Mouse (Mus musculus) layer of hippocampus, adult 18-20 months (tissue): ENCODE results near the gene Golga1. TPM values are rescaled to one million over a fixed set of nuclear protein-coding genes. Genes with fewer than 3 reads are reported as not detected.

ENCODE experiments used
- DNase-seq, 2 experiments: peaks; one replicate each; pipeline ENCODE4 v3.0.0; 2022; ENCODE audit warnings: low spot score in 2 of 2
- total RNA-seq, 2 experiments: library from RNA; stranded (reverse); gene quantifications; 2 replicates each; pipeline ENCODE4 v1.2.3; 2021

The Golga1 gene
- total RNA-seq, 2 experiments from 2014 or later = 31.4 to 34.5 TPM

DNA sequence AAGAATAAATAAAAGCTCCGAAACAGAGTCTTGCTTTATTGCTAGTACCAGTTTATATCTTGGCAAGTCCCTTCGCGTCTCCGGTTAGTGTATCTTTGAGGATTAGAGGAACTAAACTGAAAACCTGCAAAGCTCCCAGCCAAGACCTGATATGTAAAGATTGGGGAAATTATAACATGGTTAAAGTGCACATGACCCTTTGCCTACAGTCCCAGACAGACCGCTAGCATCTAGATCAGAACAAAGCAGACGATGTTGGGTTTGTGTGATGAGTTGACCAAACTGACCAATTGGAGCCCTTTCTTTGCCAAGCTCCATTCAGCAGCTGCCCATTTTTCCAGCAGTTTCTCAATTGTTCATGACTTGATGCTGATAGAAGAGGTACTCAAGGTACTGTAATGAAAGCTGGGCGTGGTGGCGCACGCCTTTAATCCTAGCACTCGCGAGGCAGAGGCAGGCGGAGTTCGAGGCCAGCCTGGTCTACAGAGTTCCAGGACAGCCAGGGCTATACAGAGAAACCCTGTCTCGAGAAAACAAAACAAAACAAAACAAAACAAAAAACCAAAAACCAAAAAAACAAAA is 59.1 kb downstream of the Golga1 start:
- DNase-seq = no peak

DNA sequence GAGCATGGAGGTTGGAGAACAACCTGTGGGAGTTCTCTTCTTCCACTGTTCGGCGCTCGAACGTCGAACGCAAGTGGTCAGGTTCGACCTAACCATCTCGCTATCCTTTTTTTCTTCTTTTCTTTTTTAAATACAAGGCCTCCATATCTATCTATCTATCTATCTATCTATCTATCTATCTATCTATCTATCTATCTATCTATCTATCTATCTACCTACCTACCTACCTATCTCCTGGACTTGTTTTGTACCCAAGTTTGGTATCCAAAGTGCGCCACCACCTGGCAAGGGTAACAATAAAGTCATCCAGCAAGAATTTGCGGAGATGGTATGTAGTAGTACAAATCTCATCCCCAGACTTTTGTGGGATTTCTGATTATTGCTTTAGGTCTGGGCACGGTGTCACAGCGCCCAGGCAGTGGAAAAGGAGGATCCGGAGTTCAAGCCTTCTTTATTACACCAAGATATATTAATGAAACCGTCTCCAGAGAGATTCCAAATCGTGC is 59.7 kb downstream of the Golga1 start, which contains the start of gene Rpl35:
Gene Rpl35, minus strand, starts transcription at position 51 of the 506 bp plus-strand sequence.
- DNase-seq = no peak

DNA sequence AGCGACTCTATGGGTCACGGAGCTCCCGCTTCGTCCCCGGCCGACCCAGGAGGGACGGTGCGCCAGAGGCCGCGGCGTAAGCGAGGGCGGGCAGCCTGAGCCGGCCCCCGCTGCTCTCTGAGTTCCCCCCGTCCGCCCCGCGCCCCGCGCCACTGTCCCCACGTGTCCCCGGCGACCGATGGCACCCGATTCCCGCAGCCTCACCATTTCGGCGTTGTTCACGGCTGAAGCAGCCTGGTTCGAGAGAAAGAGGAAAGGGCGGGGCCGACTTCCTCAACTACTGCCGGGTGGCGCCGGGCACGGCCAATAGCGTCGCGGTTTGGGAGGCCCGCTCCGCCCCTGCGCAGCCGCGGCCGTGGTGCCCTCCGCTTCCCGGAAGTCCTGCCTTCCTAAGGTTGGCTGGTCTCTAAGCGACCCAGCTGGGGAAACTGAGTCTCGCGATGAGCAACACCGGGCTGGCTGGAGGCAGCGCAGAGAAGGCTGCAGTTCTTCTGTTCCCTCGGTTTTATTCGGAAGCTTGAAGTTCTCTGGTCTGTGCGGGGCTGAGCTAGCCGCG is 60.4 kb downstream of the Golga1 start, which contains the start of gene Arpc5l:
Gene Arpc5l, plus strand, starts transcription at position 469 of the 556 bp plus-strand sequence.
- peak; percentile 90 to 94 for DNase-seq

DNA sequence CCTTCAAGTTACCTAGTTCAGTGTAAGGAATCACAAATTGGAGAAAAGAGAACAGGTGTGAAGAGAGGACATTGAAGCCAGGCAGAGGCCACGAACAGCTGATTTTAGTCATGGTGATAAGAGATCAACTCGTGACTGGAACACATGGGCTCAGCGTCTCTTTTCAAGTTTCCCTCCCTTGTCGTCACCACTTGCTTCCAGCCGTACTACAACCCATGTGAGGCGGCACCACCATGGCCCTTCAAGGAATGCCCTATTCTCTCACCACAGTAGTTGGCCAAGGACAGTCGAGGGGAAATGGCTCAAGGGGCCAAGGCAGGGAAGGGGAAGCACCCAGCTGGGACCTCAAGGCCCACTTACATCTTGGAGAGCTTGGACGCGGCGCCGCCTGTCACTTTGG is 61.0 kb downstream of the Golga1 start:
- DNase-seq = no peak

DNA sequence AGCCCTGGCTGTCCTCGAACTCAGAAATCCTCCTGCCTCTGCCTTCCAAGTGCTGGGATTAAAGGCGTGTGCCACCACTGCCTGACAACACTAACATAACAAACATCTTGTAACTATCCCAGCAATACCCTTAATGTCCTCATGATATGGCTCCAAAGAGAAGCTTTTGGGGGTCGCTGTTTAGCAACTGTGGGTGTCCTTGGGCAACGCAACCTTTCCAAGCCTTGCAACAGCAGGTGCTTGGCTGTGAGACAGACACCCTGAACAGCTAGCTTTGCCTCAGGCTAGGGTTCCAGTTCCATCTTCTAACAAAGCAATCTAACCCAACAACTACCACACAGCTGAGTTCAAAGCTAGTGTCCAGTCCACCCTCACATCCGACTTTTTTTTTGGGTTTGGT is 61.8 kb downstream of the Golga1 start:
- DNase-seq = no peak

DNA sequence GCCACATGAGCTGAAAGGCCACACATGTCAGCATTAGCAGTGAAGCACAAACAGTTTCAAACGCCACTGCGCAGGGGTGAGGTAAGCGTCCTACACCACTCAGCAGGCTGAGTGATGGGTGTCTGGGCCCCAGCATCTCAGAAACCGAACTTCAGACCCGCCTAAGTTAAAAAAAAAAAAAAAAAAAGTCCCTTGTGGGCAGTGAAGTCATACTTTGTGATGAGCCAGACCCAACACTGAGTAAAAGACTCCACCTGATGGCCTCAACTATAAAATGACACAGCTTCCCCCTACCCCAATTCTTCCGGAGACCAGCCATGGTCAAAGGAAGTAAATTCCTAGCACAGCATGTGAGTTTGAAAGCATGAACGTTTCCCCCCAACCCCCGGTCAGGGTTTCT is 62.2 kb downstream of the Golga1 start:
- DNase-seq = no peak

DNA sequence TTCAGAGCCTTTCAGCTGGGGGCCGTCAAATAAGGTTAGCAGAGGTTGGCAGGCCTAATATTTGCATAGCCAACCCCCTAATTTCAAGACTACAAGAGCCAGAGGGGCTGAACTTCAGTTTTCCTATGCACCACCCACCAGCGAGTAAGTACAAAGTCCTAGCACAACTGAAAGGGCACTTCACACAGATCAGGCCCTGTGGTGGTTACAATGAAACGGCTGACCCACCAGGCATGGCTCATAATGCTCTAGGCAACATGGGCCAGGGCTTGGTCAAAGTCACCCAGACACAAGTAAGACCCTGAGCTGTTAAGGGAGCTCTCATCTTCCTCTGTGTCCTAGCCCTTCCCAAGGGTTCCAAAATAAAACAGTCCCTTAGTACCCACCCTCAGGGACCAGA is 63.5 kb downstream of the Golga1 start:
- DNase-seq = no peak

DNA sequence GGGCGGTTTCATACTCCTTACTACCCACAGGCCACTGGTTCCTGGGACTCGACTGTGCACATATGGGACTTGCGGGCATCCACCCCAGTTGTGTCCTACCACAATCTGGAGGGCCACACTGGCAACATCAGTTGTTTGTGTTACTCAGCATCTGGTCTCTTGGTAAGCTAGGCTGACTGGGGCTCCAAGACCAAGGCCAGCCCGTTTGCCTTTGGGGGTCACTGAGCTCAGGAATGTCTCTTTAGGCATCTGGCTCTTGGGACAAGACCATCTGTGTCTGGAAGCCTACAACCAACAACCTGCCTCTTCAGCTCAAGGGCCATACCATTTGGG is 64.8 kb downstream of the Golga1 start:
- no peak for DNase-seq

DNA sequence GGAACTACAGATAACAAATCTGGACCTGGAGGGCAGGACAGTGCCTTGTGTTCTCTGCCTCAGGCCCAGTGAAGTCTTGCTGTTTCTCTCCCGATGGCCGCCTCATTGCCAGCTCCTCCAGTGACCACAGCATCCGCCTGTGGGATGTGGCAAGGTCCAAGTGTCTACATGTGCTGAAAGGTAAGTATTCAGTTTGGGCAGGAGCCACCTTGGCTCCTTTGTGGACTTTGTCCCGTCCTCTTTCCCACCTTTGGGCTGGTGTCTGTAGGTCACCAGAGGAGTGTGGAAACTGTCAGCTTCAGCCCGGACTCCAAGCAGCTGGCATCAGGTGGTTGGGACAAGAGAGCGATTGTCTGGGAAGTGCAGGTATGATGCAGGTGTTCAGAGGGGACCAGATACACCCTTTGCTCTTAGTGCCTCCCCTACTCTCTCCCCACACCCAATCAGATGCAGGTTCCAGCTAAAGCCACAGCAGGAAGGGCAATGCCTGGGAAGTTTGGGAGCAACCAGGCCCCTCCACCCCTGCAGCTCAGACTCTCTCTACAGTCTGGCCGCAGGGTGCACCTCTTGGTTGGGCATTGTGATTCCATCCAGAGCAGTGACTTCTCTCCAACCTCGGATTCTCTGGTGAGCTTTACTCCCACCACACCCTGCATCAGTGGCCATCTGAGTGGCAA is 65.3 kb downstream of the Golga1 start:
- no peak for DNase-seq

DNA sequence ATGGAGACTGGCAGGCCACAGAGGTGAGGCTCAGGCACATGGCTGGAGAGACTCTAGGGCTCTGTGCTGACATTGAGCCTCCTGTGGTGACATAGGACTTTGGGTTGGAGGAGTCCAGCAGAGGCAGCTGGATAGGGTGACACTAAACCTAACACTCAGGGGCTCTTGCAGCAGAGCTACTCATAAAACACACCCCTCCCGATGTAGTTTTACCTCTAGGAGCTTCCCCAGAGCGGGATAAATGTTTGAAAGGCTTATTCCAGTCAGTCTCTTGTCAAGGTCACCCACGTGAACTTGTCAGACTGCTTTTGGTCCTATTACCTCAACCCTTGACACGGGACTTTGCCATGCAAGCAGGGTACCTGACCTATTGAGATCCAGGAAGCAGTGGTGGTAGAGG is 66.0 kb downstream of the Golga1 start:
- DNase-seq = no peak

DNA sequence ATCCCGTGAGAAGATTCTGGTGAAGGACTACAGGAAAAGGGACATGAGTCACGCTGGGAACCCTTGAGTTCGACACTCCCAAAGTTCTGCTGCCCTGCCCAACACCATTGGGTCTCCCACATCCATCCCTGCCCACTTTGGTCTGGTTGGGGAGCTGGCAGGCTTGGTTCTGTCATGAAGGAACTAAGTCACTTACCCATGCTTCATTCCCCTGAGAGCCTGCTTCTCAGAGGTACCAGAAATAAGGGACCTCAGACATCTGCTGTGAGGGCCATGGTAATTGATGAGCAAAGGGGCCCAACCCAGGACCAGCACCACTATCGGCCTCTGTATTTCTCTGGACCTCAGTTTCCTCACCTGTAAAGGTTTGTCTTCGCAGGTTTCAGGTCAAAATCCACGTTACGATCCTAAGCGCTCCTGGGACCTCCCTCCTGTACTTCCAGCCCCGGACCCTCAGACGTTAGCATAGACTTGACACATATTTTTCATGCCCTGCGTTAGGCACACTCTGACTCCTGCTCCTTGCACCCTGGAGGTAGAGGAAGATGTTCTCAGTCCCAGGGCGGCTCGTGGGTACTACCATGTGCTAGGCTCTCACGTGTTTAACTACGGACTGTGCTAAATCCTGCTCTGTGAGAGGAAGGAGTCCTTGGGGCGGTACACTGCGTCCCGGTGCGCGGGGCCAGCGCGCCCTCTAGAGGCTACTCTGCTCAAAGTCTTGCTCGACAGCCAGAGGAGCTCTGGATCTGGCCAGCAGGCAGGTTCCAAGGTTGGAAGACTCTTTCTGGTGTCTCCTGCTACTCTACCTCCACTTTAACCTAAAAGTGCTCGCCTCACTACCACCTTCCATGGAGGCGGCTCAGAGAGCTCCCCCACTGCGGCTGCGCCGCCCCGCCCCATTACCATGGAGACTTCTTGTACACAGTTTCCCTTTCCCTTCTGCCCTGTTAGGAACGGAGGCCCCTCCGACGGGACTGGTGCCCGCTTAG is 67.7 kb downstream of the Golga1 start, which contains the start of gene Wdr38:
Gene Wdr38, plus strand, starts transcription at position 91 of the 989 bp plus-strand sequence.
- peak; percentile 82 to 93 for DNase-seq

DNA sequence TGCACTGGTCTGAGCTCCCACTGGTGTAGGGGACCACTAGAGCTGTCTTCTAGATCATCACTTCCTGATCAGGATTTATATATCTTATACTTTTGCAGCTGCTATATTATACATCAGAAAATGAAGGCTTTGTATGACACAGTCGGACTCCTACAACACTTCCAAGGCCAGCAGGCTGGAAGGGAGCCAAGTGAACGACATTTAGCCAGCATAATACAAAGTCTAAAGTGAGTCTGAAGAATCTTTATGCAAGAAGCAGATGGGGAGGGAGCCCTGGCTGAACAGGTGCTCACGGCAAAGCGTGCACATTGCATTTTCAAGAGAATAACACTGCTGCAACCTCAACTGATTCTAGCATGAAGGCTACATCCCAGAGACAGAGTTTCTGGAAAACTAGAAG is 72.9 kb downstream of the Golga1 start:
- DNase-seq = no peak

DNA sequence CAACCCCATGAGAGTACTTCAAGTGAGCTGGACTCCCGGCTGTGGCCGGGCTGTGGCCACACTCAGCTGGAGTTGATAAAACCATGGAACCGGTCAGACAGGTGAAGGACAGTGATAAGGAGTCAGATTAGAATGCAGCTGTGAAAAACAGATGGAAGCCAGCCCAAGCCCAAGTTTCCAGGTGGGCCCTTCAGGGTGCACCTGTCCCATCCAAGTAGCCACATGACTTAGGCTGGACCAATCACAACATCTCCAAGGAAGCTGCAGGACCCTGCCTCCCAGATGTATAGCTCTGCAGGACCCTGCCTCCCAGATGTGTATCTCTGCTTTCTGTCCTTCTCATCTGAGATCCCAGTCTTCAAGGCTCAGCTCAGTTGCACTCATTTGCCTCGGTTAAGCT is 73.3 kb downstream of the Golga1 start:
- no peak for DNase-seq

DNA sequence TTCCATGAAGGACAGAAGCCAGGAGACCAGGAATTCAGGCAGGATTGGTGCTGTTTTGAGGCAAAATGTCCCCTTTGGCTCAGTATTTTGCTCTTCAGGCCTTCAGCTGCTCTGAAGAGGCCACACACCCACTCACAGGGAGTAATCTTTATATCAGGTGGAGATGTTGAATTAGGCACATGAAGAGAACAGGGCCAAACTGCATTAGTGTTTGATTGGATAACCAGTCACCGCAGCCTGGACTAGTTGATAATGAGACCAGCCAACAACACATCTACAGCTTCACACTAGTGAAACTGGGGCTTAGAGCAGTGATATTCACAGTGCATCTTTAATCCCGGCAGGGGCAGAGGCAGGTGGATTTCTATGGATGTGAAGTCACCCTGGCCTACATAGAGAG is 76.4 kb downstream of the Golga1 start:
- DNase-seq = no peak

DNA sequence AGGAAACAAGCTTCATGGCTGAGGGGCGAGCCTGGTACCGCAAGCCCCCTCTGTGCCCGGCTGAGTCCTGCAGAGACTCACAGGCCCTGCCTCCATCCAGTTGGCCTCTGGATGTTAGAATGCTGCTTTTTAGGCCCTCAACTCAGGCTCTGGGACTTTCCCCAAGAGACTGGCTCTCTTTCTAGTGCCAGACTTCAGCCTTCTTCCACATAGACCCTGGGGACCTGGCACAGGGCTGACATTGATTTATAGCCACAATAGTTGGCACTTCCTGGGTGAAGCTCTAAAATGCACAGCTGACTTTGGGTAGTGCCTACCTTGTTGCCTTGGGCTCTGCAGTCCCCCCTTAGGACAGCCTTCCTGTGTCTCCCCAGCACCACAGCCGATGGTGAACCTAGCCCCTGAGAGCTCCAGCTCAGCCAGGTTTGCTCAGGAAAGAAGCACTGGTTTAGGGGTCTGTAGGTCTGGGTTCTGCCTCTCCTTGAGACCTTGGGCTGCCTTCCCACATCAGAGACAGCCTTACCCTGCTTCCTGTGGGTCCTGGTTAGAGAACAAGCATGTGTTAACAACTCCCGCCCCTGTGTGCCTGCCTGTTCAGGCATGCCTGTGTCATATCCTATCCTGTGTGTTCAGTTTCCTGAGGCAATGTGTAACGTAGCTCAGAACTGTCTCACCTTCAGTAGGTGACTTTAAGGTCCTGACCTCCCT is 77.4 kb downstream of the Golga1 start:
- no peak for DNase-seq

DNA sequence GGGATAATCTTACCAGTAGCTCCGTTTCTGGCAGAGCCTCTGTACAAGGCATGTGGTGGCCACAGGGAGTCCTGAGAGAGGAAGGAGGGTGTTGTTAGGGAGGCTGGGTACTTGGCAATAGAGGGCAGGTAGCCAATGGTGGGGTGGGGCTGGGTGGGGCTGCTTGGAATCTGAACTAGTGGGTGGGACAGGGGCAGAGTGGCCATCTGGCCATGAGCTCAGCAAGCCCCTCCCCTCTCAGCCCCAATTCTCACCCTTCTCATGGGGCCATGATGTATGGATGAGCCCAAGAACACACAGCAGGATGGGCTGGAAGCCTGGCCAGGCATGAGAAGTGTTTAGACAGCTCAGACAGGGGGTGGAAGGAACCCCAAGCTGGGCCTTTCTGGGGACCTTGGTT is 78.0 kb downstream of the Golga1 start:
- DNase-seq = no peak

DNA sequence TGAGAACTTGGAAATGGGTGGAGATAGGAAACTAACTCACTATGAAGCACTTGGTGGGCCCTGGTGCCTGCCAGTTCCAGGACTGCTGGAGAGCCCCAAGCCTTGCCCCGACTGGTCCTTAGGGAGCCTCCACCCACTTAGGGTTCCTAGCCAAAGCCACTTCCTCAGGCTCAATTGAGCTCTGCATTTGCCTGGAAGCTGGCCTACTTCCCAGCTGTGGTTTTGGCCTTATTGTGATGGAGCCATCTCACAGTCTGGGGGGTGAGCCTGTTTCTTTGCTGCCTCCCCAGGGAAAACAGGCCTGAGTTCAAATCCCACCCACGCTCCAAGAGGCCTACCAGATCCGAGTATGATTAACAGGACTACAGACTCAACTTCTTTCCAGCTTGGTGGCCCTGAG is 78.8 kb downstream of the Golga1 start:
- DNase-seq = no peak

DNA sequence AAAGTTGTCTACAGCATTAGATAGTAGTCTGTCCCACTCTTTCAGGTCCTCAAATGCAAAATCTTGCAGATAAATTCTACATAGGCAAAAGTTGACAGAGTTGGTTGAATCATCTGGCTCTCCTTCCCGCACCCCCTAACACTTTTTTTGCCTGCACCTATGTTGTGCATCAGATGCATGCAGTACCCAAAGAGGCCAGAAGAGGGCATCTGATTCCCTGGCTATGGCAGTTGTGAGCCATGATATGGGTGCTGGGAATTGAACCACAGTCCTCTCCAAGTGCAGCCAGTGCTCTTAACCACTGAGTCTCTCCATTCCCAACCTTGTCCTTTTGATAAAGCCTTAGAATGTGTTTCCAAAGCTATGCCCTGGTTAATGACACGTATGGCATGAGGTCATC is 81.9 kb downstream of the Golga1 start:
- no peak for DNase-seq

DNA sequence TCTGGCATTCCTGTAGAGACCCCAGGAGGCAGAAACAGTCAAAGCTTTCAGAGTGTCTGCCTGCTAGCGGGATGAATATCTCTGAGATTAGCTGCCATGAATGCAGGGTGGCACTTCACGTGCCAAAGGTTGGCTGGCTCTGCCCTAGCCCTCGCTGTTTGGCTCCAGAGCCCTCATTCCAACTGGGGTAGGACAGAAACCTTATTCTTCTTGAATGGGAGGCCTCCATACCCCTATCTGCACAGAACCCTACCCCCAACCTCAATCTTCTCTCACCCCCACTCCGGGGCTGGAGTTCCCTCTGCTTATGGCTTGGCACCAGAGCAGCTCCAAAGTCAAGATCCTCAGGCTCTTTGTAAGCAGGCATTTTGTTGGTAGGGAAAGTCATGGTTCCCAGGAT is 87.5 kb downstream of the Golga1 start:
- no peak for DNase-seq

DNA sequence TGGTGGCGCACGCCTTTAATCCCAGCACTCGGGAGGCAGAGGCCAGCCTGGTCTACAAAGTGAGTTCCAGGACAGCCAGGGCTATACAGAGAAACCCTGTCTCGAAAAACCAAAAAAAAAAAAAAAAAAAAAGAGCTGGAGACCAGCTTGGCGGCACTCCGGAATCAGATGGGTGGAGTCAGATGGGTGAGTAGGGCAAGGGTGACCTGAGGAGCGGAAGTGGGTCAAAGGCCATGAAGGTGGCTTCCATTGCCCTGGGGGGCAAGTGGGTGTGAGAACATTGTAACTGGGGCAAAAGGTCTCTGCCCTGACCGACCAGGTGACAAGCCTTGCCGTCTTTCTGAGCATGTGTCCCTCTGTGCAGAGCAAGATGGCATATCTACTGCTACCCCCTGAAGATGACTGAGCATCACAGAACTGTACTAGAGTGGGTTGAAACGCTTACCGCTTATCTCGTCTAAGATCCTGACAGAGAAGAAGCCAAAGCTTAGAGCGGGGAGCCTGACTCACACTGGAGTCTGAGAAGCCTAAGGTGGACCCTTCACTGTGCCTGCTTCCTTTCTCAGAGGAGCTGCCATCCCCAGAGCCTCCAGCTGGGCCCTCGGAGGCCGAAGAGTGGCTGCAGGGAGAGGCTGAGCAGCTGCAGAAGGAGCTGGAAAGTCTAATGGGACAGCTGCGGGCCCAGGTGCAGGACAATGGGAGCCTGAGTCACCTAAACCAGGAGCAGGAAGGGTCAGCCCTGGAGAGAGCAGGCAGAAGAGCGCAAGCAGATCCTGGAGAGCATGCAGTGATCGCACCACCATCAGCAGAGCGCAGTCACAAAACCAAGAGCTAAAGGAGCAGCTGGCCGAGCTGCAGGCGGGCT is 89.2 kb downstream of the Golga1 start:
- DNase-seq = no peak
